Mouse (Mus musculus): ENCODE measurements around the gene Lypd6b.

DNA sequence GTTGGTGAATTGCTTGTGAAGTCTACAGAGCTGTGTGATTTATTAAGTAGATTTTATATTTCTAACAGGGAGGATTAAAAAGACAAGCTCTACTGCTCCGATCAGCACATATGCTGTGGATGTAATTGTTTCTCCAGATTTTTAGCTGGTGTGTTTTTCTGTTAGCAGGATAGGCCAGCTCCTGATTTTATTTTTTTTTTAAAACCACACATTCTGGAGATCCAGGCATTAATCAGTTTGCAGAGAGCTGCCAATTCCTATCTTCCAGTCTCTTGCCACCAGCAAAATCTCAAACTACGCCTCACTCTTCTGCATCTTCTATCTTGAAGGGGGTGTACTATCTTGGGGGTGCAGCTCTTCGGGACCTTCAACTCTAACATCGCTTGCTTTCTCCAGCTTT lies 130.6 kb downstream of the Lypd6b start:
- TF ChIP-seq POU5F1 (IDR thresholded peaks at IDR 0.05; ENCODE audit: borderline replicate concordance, low read length) = no peak
- TF ChIP-seq CTCF (conservative IDR thresholded peaks at IDR 0.05; ENCODE audit: low read length) = no peak
- no peak for TF ChIP-seq NANOG (IDR thresholded peaks at IDR 0.05; ENCODE audit: borderline replicate concordance, low read length)
